Mouse (Mus musculus): ENCODE data around the gene Bhlhe23. TPM values are rescaled to one million over a fixed set of nuclear protein-coding genes. Genes with fewer than 3 reads are reported as not detected.

Bhlhe23 gene
- total RNA-seq (2015) (not detected in 2 replicates), total RNA-seq (2017) (not detected in 2 replicates)

- ATAC-seq (ENCODE audit: poor library complexity, severe bottlenecking): no peak
Measured at GRCm38 (mm10) chr2:180776793-180777192, at the start of gene Bhlhe23. Gene Bhlhe23 (minus strand): TSS chr2:180776900.

GRCm38 (mm10) chr2:180825147-180825941, 48.6 kb upstream of the Bhlhe23 start:
- ATAC-seq (ENCODE audit: poor library complexity, severe bottlenecking): no peak

- ATAC-seq (ENCODE audit: poor library complexity, severe bottlenecking): no peak
Measured at GRCm38 (mm10) chr2:180824724-180825123, 48.0 kb upstream of the Bhlhe23 start.

GRCm38 (mm10) chr2:180824061-180824460, 47.4 kb upstream of the Bhlhe23 start:
- ATAC-seq (ENCODE audit: poor library complexity, severe bottlenecking): no peak

- ATAC-seq (ENCODE audit: poor library complexity, severe bottlenecking): no peak
Measured at GRCm38 (mm10) chr2:180822476-180822875, 45.8 kb upstream of the Bhlhe23 start.

GRCm38 (mm10) chr2:180819504-180819903, 42.8 kb upstream of the Bhlhe23 start:
- no peak for ATAC-seq (ENCODE audit: poor library complexity, severe bottlenecking)

GRCm38 (mm10) chr2:180816440-180817065, 39.9 kb upstream of the Bhlhe23 start:
- ATAC-seq (ENCODE audit: poor library complexity, severe bottlenecking): no peak

GRCm38 (mm10) chr2:180813982-180814568, 37.4 kb upstream of the Bhlhe23 start:
- ATAC-seq (ENCODE audit: poor library complexity, severe bottlenecking): no peak

GRCm38 (mm10) chr2:180811002-180811401, 34.3 kb upstream of the Bhlhe23 start:
- no peak for ATAC-seq (ENCODE audit: poor library complexity, severe bottlenecking)

- ATAC-seq (ENCODE audit: poor library complexity, severe bottlenecking): no peak
Measured at GRCm38 (mm10) chr2:180809510-180809909, 32.8 kb upstream of the Bhlhe23 start.

- no peak for ATAC-seq (ENCODE audit: poor library complexity, severe bottlenecking)
Measured at GRCm38 (mm10) chr2:180805966-180806365, 29.3 kb upstream of the Bhlhe23 start.

GRCm38 (mm10) chr2:180796008-180796407, 19.3 kb upstream of the Bhlhe23 start:
- no peak for ATAC-seq (ENCODE audit: poor library complexity, severe bottlenecking)

- ATAC-seq (ENCODE audit: poor library complexity, severe bottlenecking): no peak
Measured at GRCm38 (mm10) chr2:180795597-180795996, 18.9 kb upstream of the Bhlhe23 start.

GRCm38 (mm10) chr2:180794422-180794821, 17.7 kb upstream of the Bhlhe23 start:
- no peak for ATAC-seq (ENCODE audit: poor library complexity, severe bottlenecking)

GRCm38 (mm10) chr2:180791674-180792073, 15.0 kb upstream of the Bhlhe23 start:
- ATAC-seq (ENCODE audit: poor library complexity, severe bottlenecking): peak; percentile 56; the same call in 1 of the 2 replicates

GRCm38 (mm10) chr2:180788843-180789242, 12.1 kb upstream of the Bhlhe23 start:
- no peak for ATAC-seq (ENCODE audit: poor library complexity, severe bottlenecking)

GRCm38 (mm10) chr2:180788386-180788785, 11.7 kb upstream of the Bhlhe23 start:
- no peak for ATAC-seq (ENCODE audit: poor library complexity, severe bottlenecking)

- no peak for ATAC-seq (ENCODE audit: poor library complexity, severe bottlenecking)
Measured at GRCm38 (mm10) chr2:180787566-180788232, 11.0 kb upstream of the Bhlhe23 start.

GRCm38 (mm10) chr2:180786732-180787131, 10.0 kb upstream of the Bhlhe23 start:
- ATAC-seq (ENCODE audit: poor library complexity, severe bottlenecking): peak; percentile 67

GRCm38 (mm10) chr2:180780282-180780681, 3.6 kb upstream of the Bhlhe23 start:
- ATAC-seq (ENCODE audit: poor library complexity, severe bottlenecking): no peak
